Mouse (Mus musculus) MEL (cell line): ENCODE results near the gene Zbtb22.

Source experiments
- BHLHE40 ChIP-seq: IDR thresholded peaks from 2 replicates; pipeline ENCODE4 v1.6.1; 2012; ENCODE audit warnings: low read depth, mild to moderate bottlenecking, inconsistent platforms, low read length, improper control_type of control experiment, borderline replicate concordance
- CTCF ChIP-seq, 3 experiments: IDR thresholded peaks in 2 of 3; conservative IDR thresholded peaks in 1 of 3; 2 replicates each; pipeline ENCODE4 v1.5.1; 2011 to 2012; ENCODE audit warnings: low read length in 3 of 3, low read depth in 2 of 3, mild to moderate bottlenecking in 2 of 3, improper control_type of control experiment in 1 of 3, inconsistent platforms in 1 of 3, mixed read lengths in 1 of 3, moderate library complexity in 1 of 3; ENCODE audit not compliant: control insufficient read depth in 1 of 3, insufficient read depth in 1 of 3, poor library complexity in 1 of 3, severe bottlenecking in 1 of 3
- POLR2A ChIP-seq, 2 experiments: IDR thresholded peaks; 2 replicates each; pipeline ENCODE4 v1.6.1; 2011 to 2012; ENCODE audit warnings: low read length in 2 of 2, mild to moderate bottlenecking in 2 of 2, control low read depth in 1 of 2, improper control_type of control experiment in 1 of 2, low read depth in 1 of 2, moderate library complexity in 1 of 2; ENCODE audit not compliant: control insufficient read depth in 1 of 2, insufficient read depth in 1 of 2, poor library complexity in 1 of 2
- RAD21 ChIP-seq: IDR thresholded peaks from 2 replicates; pipeline ENCODE4 v1.6.1; 2011; ENCODE audit warnings: mild to moderate bottlenecking, low read depth, low read length, improper control_type of control experiment
- UBTF ChIP-seq: IDR thresholded peaks from 2 replicates; pipeline ENCODE4 v1.6.1; 2012; ENCODE audit warnings: low read depth, mild to moderate bottlenecking, inconsistent platforms, low read length, improper control_type of control experiment, moderate library complexity, borderline replicate concordance; ENCODE audit not compliant: insufficient read depth
- USF1 ChIP-seq: IDR thresholded peaks from 2 replicates; pipeline ENCODE4 v1.6.1; 2014; ENCODE audit warnings: low read depth, mild to moderate bottlenecking, inconsistent platforms, low read length, improper control_type of control experiment, moderate library complexity

GRCm38 (mm10) chr17:33900281-33900988 is 15.3 kb upstream of the Zbtb22 start:
- TF ChIP-seq CTCF (IDR thresholded peaks at IDR 0.05 in 2 of 3, conservative IDR thresholded peaks at IDR 0.05 in 1 of 3; ENCODE audit: control insufficient read depth in 1 of 3, insufficient read depth in 1 of 3, low read depth in 2 of 3, low read length in 3 of 3, poor library complexity in 1 of 3, severe bottlenecking in 1 of 3), result no peak
- no peak for TF ChIP-seq RAD21
- TF ChIP-seq USF1, result no peak
- TF ChIP-seq UBTF, result no peak
- no peak for TF ChIP-seq BHLHE40
- no peak for TF ChIP-seq POLR2A (IDR thresholded peaks at IDR 0.05; ENCODE audit: control insufficient read depth in 1 of 2, insufficient read depth in 1 of 2, low read depth in 1 of 2, low read length in 2 of 2, poor library complexity in 1 of 2)
